ENCODE assay signal across 19 mouse cellular contexts in the genomic region with DNA sequence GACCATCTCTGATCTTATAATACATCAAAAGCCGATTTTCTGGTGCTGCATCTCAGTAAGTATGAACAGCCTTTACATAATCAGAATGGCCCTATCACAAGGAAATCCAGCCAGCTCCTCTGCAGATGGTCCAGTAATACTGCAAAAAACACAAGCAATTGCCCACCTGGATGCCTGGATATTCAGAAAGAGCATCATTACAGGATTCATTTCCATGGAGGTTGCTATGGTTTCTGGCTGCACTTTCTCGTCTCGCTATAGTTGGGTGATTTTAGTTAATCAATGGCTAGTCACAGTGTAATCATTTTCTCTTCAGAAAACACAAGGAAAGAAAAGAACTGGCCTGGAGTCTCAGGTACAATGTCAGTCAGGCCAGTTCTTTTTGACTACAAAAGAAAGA.
A peak's percentile ranks its signal among the peaks of the same experiment; 100 is the strongest.
DNase-seq lines count a peak whose midpoint lies in the region; ATAC-seq and TF ChIP-seq lines count a peak whose summit lies in the region.
"Had no signal": no experiment of that assay in that cellular context is flagged by ENCODE, and none has a peak within 500 bp of the region (broad histone marks: within the 10 kb centered on the region; RNA-seq: fewer than 3 reads in every experiment).

No protein-coding gene starts in this region.

- DNase-seq in kidney, adult 2 months = peak; percentile 73
- no peak for DNase-seq in kidney, postnatal 25 days
- no peak for DNase-seq in neural tube, embryonic 10.5 days (ENCODE audit: extremely low spot score, low spot score)
- DNase-seq in hindbrain, postnatal 0 days (ENCODE audit: low spot score) = peak; percentile 38
- no peak for DNase-seq in adrenal gland, adult 2 months
- DNase-seq in urinary bladder, adult 2 months (ENCODE audit: low spot score) = no peak
- no peak for DNase-seq in gastrocnemius, postnatal 10 days
- DNase-seq: adrenal gland, adult 8-10 months; cerebellum, adult 18-20 months; liver, postnatal 0 days; lung, postnatal 14 days; thymus, postnatal 4 days had no signal

- no peaks in the 10 kb centered on the region for H3K36me3 ChIP-seq in kidney, adult 2 months (ENCODE audit: control insufficient read depth, insufficient read depth, low read length)
- H3K36me3 ChIP-seq in neural tube, embryonic 13.5 days = no peaks in the 10 kb centered on the region
- H3K36me3 ChIP-seq in hindbrain, postnatal 0 days (ENCODE audit: insufficient read depth, low read length) = no peaks in the 10 kb centered on the region
- H3K36me3 ChIP-seq: heart, embryonic 12.5 days; limb, embryonic 15.5 days had no signal

- no peak overlapping the region for H3K9ac ChIP-seq in neural tube, embryonic 13.5 days
- no peak overlapping the region for H3K9ac ChIP-seq in hindbrain, postnatal 0 days (replicated peaks; ENCODE audit: low read length)
- H3K9ac ChIP-seq: heart, embryonic 12.5 days; limb, embryonic 15.5 days; liver, postnatal 0 days had no signal

- no peak for TF ChIP-seq POLR2A in kidney, adult 2 months (IDR thresholded peaks at IDR 0.05; ENCODE audit: low read depth, low read length)

- no peak overlapping the region for H3K27ac ChIP-seq in kidney, adult 2 months (ENCODE audit: insufficient read depth, low read depth, low read length)
- no peak overlapping the region for H3K27ac ChIP-seq in neural tube, embryonic 13.5 days (replicated peaks)
- H3K27ac ChIP-seq in hindbrain, postnatal 0 days = peak overlapping the region; percentile 45; the same call in 1 of the 2 replicates
- H3K27ac ChIP-seq: limb, embryonic 15.5 days had no signal

- H3K4me2 ChIP-seq in neural tube, embryonic 13.5 days = no peak overlapping the region
- no peak overlapping the region for H3K4me2 ChIP-seq in hindbrain, postnatal 0 days (ENCODE audit: low read depth, low read length)
- H3K4me2 ChIP-seq: heart, embryonic 12.5 days; limb, embryonic 15.5 days had no signal

- H3K4me3 ChIP-seq in kidney, adult 2 months (ENCODE audit: insufficient read depth, low read depth, low read length) = no peak overlapping the region
- H3K4me3 ChIP-seq in neural tube, embryonic 13.5 days = no peak overlapping the region
- H3K4me3 ChIP-seq in hindbrain, postnatal 0 days (ENCODE audit: low read length) = no peak overlapping the region
- H3K4me3 ChIP-seq: erythroblast, embryonic 14.5 days; heart, embryonic 12.5 days; limb, embryonic 15.5 days; megakaryocyte, embryonic 14.5 days; myocyte had no signal

- no peak for TF ChIP-seq CTCF in kidney, adult 2 months (conservative IDR thresholded peaks at IDR 0.05; ENCODE audit: insufficient read depth, insufficient read length, low read depth, low read length)
- no peak for TF ChIP-seq CTCF in hindbrain, postnatal 0 days (IDR thresholded peaks at IDR 0.05; ENCODE audit: low read depth)

- ATAC-seq in neural tube, embryonic 13.5 days (ENCODE audit: low read depth) = peak; percentile 43; the same call in 1 of the 2 replicates
- peak; percentile 47; the same call in 1 of the 2 replicates for ATAC-seq in hindbrain, postnatal 0 days
- ATAC-seq: intestine, embryonic 16.5 days; liver, postnatal 0 days had no signal

- WGBS in kidney, adult 2 months = 38% methylated on average over 3 of the region's 3 CpGs
- 53% methylated on average over 3 of the region's 3 CpGs for WGBS in neural tube, embryonic 13.5 days
- WGBS in hindbrain, postnatal 0 days = 39% methylated on average over 3 of the region's 3 CpGs

- no peaks in the 10 kb centered on the region for H3K4me1 ChIP-seq in kidney, adult 2 months (ENCODE audit: control insufficient read depth, insufficient read depth, low read length)
- H3K4me1 ChIP-seq in neural tube, embryonic 13.5 days (replicated peaks) = peaks cover 9% of the 10 kb centered on the region; the same call in 1 of the 2 replicates
- H3K4me1 ChIP-seq in hindbrain, postnatal 0 days (ENCODE audit: insufficient read depth, low read length) = no peaks in the 10 kb centered on the region
- H3K4me1 ChIP-seq: heart, embryonic 12.5 days; limb, embryonic 15.5 days; megakaryocyte, embryonic 14.5 days had no signal

- H3K9me3 ChIP-seq in neural tube, embryonic 13.5 days = no peaks in the 10 kb centered on the region
- H3K9me3 ChIP-seq in hindbrain, postnatal 0 days (ENCODE audit: low read length) = no peaks in the 10 kb centered on the region
- H3K9me3 ChIP-seq: limb, embryonic 15.5 days; megakaryocyte, embryonic 14.5 days had no signal

- no peaks in the 10 kb centered on the region for H3K27me3 ChIP-seq in kidney, adult 2 months (replicated peaks; ENCODE audit: control insufficient read depth, insufficient read depth, low read length)
- no peaks in the 10 kb centered on the region for H3K27me3 ChIP-seq in neural tube, embryonic 13.5 days
- H3K27me3 ChIP-seq in hindbrain, postnatal 0 days (ENCODE audit: insufficient read depth, low read length) = no peaks in the 10 kb centered on the region
- H3K27me3 ChIP-seq: heart, embryonic 12.5 days; limb, embryonic 15.5 days; megakaryocyte, embryonic 14.5 days had no signal

Comparison
In these comparisons a context has a peak if more than half of its experiments do, and no peak if none do; other contexts are left out.
1. DNase-seq: peak in kidney, adult 2 months (single experiment) and hindbrain, postnatal 0 days (single experiment); none in kidney, postnatal 25 days (0 of 2), neural tube, embryonic 10.5 days (single experiment), adrenal gland, adult 2 months (single experiment), urinary bladder, adult 2 months (single experiment) and gastrocnemius, postnatal 10 days (single experiment).